Mouse (Mus musculus): ENCODE measurements around the gene Thada.
"Not testable (repeated sequence)": the region's sequence is repeated elsewhere in the genome, so short reads cannot be mapped to it uniquely, and the experiment has no call there.

Thada gene

DNA sequence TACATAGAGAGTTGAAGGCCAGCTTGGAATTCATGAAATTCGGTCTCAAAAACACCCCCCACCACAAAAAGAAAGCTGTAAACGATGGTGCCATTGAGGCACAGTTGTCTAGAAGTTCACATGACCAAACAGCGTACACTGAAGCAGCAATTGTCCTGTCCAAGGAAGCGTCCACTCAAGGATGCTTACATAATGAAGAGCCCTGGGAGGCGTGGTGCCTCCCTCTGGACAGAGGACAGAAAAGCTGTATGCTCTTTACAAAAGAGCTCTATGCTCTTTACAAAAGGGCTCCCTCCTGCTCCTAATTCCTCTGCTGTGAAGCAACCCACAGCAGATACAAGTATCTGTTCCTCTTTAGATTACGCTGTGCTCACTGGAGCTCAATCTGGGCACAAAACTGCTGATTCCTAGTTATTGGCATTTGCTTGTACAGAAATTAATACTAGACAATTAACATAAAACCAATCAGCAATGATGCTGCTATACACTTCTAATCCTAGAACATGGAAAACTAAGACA, 123.6 kb downstream of the Thada start:
- no peak for DNase-seq (ENCODE audit: low spot score)

DNA sequence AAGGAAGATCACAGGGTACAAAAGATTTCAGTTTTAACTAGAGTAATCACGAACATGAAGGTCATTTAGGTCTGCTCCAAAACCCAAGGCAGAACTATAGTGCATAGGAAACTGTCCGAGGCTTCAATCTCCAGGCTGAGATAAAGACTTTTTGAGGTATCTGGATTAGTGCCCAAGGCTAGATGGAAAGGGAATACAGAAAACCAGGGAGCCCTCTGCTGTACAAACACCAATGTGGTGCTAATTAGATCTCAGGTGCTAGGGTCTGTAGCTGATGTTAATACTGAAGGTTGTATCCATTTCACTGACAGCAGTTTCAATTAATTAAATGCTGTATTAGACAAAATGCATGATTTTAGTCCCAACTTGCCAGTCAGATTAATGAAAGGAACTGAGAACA, 124.3 kb downstream of the Thada start:
- DNase-seq (ENCODE audit: low spot score) = no peak

DNA sequence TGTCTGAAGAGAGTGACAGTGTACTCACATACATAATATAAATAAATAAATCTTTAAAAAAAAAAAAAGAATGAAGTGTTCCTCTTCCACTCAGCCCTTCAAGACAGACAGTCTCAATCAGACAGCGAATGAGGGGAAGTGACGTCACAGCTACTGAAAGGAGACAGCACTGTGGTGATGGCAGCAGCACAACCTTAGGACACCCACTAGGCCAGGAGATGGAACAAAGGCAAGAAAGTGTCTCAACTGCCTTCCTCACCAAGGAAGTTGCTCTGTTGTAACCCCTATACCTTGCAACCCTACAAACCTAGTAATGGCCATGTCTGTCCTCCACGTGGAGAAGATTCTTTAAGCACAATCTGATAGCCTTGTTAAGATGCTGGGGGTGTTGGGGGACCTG, 125.4 kb downstream of the Thada start:
- no peak for DNase-seq (ENCODE audit: low spot score)

DNA sequence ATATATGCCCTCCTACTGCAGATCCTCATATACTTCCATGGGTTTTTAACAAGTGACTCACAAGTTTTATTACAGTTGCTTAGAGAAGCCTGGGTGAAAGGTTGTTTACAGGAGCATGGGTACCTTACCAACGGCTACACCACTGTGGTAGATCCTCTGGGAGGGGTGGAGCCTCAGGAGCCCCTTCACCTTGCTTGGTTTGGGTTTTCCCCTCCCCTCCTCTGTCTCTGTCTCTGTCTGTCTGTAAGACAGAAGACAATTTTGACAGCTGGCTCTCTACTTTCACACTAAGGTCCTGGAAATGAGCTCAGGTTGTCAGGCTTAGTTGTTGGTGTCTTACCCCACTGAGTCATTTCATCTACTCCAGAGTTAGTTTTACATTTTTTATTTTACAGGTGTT, 130.0 kb downstream of the Thada start:
- no peak for DNase-seq (ENCODE audit: low spot score)

DNA sequence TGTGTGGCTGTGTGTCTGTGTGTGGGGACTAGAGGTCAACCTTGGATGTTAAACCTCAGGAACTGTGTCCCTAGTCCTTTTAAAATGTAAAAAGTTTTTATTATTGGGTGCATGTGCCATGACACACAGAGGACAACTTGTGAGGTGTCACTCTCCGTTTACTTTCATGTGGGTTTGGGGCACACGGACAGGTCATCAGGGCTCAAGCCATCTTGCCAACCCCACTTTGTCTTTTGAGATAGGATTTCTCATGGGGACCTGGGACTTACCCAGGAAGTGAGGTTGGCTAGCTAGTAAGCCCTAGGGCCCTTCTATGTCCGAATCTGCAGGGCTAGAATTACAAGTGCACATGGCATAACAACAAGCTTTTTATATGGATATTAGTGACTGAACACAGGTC, 130.9 kb downstream of the Thada start:
- no peak for DNase-seq (ENCODE audit: low spot score)

DNA sequence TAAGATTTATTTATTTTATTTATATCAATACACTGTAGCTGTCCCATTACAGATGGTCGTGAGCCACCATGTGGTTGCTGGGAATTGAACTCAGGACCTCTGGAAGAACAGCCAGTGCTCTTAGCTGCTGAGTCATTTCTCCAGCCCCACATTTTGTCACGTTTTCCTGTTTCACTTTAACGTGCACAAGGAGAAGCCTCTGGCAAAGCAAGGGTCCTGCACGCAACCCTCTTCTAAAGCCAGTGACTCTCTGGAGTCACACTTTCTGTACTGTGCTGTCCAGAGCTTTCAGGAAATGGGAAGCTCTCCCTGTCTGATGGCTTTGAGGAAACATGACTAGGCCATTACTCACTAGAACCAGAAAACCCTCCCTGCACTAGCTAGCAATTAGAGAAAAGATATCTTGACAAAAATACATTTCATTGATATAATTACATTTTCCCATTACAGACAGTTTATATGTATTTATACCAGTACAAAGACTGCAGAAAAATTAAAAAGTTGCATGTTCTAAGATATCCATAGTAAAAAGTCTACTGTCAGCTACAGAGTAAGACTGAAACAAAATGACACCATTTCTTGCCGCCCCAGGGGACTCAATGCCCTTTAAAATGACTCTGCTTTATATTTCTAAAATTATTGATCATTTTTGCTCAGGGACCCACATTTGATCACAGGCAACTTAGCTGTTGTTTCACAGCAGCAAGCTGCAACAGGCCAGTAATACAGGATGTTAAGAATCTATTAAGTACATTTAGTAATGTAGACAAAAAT, 131.6 kb downstream of the Thada start:
- no peak for DNase-seq (ENCODE audit: low spot score)

DNA sequence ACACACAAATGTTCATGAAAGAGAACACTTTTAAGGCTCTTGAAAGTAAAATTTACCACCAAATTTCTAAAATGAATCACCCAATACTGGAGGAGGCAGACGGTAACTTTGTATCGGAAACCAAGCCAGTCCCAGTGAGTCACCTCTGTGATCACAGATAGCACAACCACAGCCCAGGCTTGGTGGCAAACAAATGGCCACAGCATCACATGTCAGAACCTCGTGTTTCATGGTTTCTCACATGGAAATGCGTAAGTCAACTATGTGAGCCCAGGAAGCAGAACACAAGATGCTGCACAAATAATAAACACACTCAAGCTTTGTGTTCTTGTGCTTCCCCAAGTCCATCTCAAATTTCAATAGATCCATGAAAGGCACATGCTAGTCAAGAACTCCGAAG, 133.1 kb downstream of the Thada start:
- no peak for DNase-seq (ENCODE audit: low spot score)

DNA sequence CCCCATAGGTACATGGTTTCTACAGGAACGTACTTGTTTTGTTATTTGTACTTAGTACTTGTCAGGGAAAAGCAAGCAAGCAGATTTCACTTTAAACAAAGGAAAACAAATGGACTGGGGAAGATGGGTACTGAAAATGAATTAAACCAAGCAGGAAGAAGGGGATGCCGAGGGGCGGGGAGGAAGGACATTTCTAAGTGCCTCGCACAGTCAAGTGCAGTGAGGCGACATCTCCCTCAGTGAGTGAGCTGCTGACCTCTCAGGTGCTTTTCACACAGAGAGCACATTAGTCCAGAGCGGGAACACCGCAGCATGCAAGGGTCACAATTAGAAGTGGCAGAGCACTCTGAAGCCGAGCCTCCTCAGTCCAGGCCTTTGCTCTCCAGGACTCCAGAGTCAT, 135.0 kb downstream of the Thada start:
- DNase-seq (ENCODE audit: low spot score) = no peak

DNA sequence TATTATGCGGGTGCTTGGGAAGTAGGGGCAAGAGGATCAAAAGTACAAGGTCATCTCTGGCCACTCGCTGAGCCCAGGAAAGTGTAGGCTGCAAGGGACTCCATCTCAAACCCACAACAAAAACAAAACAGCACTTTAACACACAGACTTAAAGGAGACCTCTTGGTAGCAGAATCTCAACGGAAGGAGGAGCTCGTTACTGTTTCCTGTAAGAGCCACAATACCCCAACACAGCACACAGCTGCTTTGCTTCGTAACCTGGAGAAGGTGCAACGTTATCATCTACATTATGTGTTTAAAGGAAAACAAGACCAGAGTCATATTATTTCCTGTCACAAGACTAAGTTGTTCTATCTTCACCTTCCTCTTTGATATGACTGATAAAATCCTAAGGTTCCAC, 135.5 kb downstream of the Thada start:
- DNase-seq (ENCODE audit: low spot score) = no peak

DNA sequence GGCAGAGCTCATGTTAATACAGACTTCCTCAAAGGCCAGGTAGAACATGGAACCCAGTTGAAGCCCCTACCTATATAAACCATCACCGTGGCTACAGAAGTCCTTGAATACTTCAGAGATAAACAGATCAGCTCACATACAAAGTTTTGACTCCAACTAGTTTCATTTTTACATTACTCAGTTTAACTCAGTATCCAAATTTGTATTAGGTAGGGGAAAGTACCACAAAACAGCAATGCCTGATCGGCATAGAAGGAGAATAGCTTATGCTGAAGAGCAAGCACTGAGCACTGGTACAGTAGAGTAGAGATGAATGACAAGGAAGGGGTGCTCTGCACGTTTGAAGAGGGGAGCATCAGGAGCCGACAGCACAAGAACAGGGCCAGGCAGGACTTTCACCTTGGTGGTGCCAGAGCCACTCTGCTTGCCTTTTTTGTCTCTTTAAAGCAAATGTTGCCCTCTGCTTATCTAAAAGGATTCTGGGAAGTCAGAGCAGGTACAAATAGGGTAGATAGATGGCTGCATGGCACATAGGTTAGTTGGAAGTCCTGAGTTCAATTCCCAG, 136.0 kb downstream of the Thada start:
- DNase-seq (ENCODE audit: low spot score) = no peak

DNA sequence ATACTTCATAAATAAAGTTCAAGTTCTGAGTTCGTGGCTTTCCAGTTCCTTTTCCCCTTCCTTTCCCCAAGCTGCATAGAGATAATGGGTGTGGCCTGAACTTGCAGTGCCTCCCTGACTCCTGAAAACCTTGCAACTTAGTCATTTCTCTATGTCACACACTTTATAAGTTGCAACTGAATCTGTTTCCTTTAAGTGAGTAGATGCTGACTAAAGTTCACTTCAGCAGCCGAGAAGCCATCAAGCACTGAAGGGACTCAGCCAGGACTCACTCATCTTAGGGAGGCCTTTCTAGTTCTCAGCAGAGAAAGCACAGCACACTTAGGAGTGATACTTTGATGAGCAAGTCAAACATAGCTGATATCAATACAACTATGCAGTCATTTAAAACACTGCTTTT, 137.5 kb downstream of the Thada start:
- DNase-seq (ENCODE audit: low spot score) = no peak

DNA sequence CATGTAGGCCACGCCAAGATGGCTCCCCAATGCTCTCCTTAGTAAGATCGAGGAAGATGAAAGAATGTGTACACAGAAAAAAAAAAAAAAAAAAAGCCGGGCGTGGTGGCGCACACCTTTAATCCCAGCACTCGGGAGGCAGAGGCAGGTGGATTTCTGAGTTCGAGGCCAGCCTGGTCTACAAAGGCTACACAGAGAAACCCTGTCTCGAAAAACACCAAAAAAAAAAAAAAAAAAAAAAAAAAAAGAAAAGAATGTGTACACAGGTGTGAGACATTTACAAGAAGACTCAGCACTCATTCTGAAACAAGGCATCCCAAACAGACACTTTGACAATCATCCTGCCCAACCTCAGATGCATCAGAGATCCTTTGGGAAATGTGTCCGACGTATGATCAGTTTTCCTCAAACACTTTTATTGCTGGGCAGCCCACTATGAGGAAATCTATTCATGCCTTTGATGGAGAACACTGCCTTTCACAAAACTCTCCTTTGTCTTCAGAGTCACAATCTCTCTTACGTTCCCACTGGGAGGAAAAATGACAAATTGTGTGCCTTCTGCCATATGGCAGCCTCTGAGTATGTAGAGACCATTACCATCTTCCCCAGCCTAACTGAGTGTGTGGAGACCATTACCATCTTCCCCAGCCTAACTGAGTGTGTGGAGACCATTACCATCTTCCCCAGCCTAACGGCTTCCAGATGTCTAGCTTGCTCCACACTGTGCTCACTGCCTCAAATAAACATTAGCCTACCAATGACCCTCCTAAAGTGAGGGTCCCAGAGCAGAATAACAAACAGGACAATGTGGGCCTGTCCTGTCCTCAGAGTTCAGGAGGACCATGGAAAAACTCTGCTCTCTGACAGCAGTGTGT, 138.7 kb downstream of the Thada start:
- no peak for DNase-seq (ENCODE audit: low spot score)

DNA sequence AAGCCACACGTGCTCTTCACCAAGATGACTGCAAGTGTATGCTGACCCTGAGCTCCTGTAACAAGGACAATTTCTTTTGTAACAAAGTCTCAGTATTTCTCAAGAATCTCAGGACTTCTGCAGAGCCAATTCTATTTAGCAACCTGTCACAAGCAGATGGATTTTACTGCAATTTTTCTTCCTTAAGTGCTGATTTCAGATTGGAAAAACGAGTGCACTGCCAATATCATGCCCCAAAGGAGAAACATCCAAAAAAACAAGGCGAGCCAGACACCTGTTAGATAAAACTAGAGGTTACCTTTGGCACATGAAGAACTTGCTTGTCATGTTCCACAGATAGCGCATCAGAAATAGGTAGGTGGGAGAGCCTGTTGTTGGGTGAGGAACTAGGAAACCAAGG, 143.8 kb downstream of the Thada start:
- no peak for DNase-seq (ENCODE audit: low spot score)

DNA sequence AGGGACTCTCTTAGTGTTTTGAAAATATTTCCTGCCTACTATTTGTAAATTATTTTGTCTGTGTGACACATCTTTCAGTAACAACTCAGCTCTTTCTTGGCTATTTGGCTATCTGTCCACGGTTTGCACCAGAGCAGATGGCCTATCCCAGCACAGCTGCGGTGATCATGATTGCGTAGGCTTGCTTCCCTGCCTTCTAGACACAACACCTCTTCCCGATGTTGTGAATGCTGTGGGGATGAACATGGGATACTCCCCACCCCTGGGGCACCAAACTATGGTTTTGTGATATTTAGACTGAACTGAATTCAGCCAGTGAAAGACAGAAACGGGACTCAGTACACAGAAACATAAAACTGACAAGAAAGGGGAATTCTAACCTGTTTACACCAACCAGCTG, 144.7 kb downstream of the Thada start:
- DNase-seq (ENCODE audit: low spot score) = no peak

DNA sequence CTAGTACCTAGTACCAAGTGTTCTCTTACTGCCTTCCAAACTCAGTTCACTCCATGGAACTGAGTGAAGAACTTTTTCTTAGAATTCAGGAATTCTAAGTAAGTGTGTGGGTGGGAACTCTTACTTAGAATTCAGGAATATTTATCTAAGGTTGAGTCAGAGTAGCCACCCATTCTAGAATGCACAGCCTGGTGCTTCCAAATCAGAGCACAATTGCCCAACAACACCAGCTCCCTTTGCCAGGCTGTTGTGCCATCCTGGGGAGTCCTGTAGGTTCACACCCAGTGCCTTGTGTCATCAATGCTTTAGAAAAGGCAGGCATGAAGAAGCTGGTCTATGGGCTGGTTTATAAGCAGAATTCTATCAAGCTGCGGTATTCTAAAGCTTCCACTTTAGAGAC, 145.4 kb downstream of the Thada start:
- no peak for DNase-seq (ENCODE audit: low spot score)

DNA sequence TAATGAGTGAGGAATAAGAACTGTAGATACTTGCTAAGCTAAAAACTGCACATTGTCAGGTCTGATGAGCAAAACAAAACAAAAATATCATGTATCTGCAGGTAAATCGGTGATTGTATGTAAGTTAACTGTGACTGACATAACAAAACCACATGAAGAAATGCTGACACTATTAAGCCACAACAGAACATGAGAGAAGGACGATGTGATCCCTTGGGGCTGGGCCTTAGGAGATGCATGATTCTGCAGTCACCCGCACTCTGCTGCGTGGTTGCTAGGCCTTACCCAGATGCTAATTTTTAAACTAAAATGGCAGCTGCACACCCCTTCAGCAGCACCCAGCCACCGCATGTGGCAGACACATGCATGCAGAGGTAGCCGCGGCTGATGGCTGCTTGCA, 151.7 kb downstream of the Thada start:
- no peak for DNase-seq (ENCODE audit: low spot score)

DNA sequence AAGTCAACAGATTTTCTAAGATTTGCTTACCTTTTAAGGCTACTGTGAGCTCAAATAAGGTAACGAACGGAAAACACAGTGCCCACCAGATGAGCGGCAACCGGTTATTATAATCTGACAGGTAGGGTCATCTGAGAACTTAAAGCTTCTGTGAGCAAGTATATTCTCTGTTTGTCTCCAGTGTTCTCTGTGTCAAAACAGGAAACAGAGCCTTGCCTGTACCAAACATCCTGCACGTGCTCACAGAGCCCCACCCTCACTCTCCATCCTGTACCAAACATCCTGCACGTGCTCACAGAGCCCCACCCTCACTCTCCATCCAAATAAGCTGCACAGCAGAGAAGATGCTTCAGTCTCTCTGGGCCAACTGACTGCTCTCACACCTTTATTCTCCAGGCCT, 152.5 kb downstream of the Thada start:
- no peak for DNase-seq (ENCODE audit: low spot score)

DNA sequence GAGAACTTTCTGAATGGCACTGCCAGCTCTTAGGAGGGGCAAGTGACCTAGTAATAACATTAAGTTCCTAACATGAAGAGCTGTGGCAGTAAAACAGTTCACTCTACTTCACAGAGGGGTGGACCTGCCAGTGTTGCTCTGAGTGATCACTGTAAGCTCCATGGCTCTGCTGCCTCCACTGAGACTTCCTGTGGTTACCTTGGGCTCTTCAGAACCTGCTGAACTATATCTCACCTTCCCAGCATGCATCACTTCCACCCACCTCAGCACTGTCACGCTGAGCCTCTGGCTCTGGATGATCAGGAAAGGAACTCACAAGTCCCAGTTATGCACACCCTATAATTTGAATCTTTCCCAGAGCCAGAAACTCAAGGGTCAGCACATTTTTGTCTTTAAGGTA, 159.9 kb downstream of the Thada start:
- no peak for DNase-seq (ENCODE audit: low spot score)

DNA sequence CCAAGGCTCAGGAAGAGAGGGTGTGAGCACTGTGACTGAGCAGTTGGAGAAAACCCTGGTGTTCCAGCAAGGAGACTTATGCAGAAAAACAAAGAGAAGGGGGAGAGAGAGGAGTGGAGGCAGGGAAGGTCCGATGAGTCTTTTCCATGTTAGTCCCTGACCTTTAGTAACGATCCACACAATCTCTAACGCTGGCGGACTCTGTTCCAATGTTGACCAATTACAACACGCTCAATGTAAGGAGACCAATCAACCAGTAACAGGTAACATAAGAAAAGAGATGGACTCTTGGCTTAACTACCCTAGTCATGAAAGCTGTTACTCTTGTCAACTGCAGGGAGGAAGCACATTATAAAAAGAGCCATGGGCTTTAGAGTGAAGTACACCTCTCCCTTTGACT, 160.9 kb downstream of the Thada start:
- DNase-seq (ENCODE audit: low spot score) = no peak

DNA sequence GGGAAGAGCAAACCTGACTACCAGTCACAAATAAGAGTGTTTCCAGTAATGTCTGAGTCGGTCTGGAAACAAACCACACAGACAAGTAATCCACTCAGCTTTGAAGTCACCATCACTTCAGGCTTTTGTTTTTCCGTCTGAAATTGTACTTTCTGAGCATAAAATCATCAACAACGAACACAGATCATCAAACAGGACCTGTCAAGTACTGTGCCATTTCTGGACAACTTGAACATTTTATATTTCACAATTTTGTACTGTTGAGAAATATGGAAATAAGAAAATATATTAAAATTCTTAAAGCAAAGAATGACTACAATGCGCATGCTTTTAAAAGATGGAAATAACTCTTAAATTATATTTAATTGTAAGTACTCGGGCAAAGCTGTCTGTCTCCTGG, 161.9 kb downstream of the Thada start:
- no peak for DNase-seq (ENCODE audit: low spot score)

DNA sequence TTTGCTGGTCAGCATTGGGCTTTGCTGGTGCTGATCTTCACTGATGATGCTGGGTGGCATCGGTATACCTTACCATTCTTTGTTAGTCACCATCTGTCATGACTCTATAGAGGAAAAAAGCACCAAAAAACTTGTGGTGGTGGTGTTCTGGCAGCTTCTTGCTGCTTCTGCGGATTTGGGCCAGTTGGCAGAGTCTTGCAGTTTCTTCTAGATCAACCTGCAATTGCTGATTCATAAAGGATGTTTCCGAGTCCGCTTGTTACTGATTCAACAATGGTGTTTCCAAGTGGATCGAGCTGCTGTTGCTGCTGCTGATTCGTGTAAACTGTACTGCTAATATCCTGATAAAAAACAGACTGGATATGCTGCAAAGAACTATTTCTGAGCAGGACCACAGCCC, 168.0 kb downstream of the Thada start:
- no peak for DNase-seq (ENCODE audit: low spot score)

DNA sequence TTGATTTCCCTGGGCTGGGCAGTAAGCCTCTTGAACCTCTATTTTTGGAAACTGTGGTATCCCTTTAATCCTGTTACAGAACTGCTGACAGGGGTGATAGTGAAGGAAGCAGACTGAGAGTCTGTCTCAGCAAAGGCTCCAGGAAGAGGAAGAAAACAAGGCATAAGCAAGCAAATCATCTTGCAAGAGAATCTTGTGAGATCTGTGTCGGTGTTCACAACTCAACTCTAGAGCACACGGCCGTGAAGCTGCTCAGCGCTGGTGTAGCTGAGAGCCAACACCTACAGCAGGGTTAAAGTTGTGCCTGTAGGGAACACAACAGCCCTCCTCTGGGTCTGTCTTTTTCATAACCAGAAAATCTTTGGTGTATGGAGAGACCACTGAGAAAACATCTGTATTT, 172.8 kb downstream of the Thada start:
- DNase-seq (ENCODE audit: low spot score) = no peak

DNA sequence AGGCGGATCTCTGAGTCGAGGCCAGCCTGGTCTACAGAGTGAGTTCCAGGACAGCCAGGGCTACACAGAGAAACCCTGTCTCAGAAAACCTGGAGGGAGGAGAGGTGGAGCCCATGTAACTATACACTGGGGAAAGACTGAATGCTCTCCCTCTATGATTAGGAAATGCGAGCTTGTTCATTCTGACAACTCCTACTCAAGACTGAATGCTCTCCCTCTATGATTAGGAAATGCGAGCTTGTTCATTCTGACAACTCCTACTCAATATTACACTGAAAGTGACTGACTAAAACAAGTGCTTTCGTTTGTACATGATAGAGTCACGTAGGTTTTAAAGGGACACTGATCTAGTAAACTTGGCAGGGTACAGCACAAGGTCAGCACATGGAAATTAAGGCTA, 174.8 kb downstream of the Thada start:
- not testable (repeated sequence) for DNase-seq (ENCODE audit: low spot score)
